Mouse (Mus musculus) central nervous system, embryonic 18 days (tissue): ENCODE measurements around the gene Pnisr. TPM values are rescaled to one million over a fixed set of nuclear protein-coding genes. Genes with fewer than 3 reads are reported as not detected.

Experiments
- polyA plus RNA-seq: library from polyadenylated mRNA; depleted of rRNA; stranded (reverse); fragments of >200 nt; gene quantifications from 2 replicates; pipeline ENCODE4 v1.2.3, GENCODE M21; 2012; rRNA removed

Pnisr gene
- 224 and 233 TPM in 2 replicates for polyA plus RNA-seq

DNA sequence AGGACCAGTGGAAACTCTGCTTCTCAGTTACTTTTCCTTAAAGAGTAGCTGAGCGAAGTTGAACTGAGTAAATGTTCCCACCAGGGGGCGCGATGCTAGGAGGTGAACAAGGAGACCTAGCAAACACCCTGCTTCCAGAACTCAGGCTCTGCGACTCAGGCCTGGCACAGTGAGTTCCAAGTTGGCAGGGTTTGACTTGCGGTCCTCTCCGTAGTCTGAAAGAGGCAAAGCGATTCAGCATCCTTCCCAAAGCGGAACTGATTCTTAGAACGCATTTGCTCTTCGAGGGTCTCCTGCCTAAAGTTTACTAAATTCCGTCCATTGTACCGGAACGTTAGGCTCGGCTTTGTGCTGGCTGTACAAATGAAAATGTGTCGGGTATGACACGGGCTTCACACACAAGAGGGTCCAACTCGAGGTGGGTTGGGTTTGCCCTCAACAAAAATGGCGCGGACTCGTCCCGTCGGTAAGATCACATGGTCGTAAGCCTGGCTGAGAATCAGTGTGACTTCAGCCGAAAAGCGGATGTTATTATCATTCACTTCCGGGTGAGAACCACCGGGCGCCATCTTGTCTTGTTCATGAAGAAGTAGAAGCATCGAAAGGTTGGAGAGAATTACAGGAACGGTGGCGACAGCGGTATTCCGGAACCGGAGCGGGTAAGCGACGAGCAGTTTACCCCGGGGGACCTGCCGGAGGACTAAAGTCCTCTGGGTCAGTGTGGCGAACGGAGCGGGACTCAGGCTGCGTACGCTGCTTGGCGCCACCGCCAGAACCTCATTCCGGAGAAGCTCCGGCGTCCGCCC is at the start of gene Pnisr:
Pnisr (plus strand) TSS at position 103 of the 806 bp plus-strand sequence.

DNA sequence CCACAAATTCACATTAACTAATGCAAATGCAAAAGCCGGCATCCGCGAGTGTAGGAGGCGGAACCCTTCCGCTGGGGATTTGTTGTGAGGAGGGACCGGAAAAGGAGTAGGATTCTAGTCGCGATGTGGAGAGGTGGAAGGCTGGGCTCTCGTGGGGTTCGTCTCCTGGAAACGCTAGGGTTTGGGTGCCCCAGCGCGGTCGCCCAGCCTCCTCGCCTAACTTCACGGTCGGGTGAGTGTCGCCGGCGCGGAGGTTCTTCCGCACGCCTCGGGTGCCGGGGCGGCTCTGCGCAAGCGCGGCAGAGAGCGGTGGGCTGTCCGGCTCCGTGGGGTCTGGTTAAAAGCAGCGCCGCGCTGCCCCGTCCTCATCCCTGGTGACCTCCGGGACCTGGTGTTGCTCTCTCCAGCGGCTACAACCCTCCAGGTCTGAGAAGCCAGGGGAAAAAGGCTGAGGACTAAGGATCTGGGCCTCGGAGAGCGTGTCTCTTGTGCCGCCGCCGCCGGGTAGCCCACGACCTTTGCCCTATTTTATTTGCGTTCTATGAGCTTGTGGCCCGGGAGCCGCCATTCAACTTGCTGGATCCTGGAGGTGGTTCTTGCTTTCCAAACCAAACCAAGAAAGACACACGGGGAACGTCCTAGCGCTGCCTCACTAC is 32.3 kb downstream of the Pnisr start, which contains the start of gene Coq3:
Coq3 (plus strand) TSS at position 109 of the 656 bp plus-strand sequence.

Other genes starting within 250 kb of the Pnisr start
- 0.54 and 0.74 TPM in 2 replicates for gene Prdm13, start 161.6 kb upstream of the Pnisr start, polyA plus RNA-seq
- 33.5 and 36.2 TPM in 2 replicates for gene Ccnc, start 119.9 kb upstream of the Pnisr start, polyA plus RNA-seq
- gene Usp45, start 80.4 kb upstream of the Pnisr start, polyA plus RNA-seq = 10.7 and 11.5 TPM in 2 replicates
- gene Tstd3, start 80.4 kb upstream of the Pnisr start, polyA plus RNA-seq = 10.9 and 12.4 TPM in 2 replicates
- 9.8 and 10.3 TPM in 2 replicates for gene Coq3, start 32.1 kb downstream of the Pnisr start, polyA plus RNA-seq
- gene Faxc, start 83.7 kb downstream of the Pnisr start, polyA plus RNA-seq = 36.9 and 39.5 TPM in 2 replicates